Mouse (Mus musculus) WW6 (cell line): ENCODE data around the gene Tmem246.
A peak's percentile ranks its signal among the peaks of the same experiment; 100 is the strongest.

Experiments
- DNase-seq: peaks from one replicate; pipeline ENCODE4 v3.0.0-alpha.2; 2013; ENCODE audit warnings: low read depth, low spot score

Tmem246 gene

DNA sequence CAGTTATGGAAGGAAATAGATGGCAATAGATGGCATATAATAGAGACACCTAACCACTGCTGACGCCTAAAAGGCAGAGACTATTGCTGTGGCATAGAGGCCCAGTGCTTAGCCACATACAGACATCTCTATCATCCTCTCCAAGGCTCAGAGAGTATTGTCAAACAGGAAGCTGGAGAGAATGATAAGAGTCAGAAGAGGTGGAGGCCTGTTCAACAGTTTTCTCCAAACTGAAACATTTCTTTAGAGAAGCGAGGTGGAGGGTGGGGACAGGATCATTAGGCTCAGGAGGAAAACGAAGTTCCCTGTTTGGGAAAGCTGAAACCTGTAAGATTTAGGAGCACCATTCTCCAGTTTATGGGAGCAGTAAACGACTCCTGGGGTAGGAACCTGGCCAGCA, 16.4 kb downstream of the Tmem246 start:
- DNase-seq: no peak

DNA sequence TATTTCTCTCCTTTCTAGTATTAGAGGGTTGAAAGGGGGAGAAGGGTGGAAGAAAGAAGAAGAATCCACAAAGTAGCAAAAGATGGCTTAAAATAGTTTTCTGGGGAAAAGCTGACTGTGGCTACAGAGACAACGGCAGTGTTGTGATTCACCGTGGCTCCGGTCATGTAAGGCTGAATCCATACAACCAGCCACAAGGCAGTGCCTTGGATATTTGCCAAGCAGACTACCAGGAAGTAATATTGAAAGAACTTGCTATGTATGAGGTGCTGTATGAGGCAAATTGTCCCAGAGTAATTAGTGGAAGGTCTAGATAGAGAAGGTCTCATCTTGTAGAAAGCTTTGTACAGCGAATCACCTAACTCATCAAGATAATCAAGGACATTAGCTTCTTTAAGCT, 25.5 kb downstream of the Tmem246 start:
- DNase-seq: no peak

DNA sequence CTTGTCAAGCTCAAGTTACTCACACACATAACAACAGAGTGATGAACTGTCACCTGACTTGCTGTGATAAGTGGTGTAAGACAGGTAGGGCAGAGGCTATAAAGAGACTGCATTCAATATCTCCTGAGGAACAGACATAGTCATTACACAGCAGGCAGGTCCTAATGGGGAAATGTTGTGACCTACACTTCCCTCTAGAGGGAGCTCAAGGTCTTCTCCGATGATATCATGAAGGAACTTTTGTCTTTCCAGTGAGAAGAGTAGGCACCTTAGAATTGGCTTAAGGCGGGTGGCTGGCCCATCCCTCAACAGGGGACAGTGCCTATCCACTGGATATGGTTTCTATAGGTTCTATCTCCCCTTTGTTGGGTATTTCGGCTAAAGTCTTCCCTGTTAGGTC, 30.1 kb downstream of the Tmem246 start:
- peak; percentile 22 for DNase-seq

DNA sequence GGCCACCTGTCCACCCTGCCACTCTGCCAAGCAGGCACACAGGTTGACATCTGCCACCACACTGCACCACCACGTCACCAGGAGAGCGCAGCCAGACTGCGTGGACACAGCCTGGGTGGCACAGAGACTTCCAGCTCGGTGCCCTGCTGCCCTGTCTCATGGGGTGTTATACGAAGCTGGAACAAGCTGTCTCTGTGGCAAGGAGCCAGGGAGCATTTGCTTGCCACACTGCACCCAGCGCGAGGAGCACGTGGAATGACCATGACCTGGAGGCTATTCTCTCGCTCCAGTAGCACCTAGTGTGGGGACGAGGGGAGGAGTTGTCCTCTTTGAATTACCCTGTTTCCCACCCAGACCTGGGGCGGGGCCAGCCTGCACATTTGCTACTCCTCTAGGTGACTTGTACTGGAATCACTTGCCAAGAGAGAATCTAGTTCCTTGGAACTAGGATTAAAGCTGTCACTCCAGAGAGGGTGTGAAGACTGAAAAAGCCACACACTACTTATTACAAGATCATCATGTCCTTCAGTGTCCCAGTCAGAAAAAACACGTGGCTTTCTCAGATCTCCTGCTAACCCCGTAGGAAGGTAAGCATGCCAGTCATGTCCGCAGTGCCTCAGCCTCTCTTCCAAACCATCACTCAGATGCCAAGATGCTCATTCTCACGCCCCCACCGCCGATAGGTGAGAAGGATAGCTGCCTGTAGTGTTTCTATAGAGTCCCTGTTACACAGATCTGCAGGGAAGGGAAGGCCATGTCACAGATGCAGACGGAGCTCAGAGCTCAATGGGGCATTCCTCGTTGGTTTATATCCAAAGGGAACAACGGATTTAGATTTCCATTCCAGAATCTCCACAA, 37.5 kb downstream of the Tmem246 start:
- no peak for DNase-seq

DNA sequence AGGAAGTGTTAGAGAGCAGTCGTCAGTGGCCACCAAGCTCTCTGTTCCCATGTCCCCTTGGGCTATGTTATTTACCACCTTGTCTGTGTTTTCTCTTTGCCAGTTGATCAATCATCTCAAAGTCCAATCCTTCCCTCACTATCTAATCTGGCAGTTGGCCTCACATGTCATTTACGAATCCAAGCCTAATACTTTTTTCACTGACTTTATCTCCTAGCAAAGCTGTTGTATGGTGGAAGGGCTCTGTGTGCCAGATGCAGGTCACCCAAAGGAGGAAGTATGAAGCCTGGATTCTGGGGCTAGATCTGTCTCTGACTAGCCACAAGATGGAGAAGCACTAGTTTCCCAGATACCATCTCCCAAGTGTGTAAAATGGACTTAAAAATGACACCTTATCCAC, 39.5 kb downstream of the Tmem246 start:
- no peak for DNase-seq

DNA sequence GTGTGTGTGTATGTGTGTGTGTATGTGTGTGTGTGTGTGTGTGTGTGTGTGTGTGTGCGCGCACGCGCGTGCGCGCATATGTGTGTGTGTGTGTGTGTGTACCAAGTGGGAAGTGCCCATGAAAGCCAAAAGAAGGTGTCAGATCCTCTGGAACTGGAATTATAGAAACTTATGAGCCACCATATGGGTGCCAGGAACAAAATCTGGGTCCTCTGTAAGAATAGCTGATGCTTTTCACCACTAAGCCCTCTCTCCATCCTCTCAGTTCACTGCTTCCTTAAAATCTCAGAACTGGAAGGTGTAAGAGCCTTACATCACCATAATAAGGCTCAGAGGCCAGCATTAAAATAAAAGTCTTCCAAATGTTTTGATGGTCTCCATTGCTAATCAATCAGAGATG, 40.3 kb downstream of the Tmem246 start:
- no peak for DNase-seq

DNA sequence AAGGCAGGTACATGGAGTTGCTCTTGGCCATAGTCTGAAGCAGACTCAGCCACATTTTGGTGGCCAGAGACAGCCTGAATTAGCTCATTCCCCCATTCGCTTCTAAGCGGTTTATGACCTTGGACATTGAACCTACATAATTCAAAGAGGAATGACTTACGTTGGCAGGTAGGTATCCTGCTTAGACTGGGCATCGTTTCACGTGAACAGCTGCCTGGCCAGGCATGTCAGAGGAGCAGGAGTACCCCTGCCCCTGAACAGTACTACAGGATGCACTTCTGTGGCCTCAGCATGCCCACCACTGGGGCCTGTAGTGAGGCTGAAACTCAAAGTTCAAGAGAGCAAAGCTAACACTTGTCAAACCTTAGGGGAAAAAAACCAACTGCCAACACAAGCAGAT, 44.3 kb downstream of the Tmem246 start:
- DNase-seq: no peak

DNA sequence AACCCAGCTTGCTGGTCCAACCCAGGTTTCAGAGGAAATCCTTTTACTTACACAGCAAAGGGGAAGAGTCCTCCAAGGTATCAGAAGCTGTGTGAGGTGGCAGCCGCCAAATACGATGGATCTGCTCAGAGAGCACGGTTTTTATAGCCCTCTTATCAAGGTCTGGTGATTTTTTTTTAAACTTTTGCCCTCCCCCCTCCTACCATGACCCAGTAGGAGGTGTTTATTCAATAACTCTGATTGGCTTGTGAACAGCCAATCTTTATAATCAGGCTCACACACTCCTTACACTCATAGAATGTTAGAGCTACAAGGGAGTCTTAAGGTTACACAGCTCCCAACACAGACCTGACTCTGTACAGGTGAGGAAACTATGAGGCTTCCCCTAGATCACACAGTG, 48.3 kb downstream of the Tmem246 start, which contains the start of gene Aldob:
Aldob (minus strand) TSS at position 164 of the 400 bp plus-strand sequence.
- no peak for DNase-seq

DNA sequence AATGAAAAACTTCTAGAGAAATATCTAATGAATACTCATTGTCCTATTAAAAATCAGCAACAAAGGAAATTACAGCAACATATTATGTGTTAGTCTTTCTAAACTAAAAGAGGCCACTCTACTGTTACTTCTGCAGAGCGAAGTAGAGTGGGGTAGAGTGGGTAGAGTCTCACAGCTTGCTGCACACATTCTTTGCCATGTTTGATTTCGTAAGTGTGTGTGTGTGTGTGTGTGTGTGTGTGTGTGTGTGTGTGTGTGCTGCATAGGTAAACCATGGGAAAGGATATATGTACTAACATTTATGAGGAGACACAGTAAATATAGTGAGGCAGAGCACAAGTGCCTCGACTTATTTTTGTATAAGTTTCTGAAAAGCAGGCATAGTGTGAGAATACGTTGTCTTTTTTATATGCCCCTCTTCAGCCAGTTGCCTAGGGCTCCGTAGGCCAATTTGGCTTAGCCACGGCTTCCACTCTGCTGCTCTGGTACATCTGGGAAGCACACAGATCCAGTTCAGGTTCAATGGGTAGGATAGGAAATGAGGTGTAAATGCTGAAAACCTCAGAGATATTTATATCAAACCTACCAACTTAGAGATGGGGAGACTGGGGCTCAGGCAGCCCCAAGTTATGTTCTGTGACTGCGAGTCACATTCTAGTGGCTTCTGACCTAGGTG, 50.0 kb downstream of the Tmem246 start:
- DNase-seq: no peak

DNA sequence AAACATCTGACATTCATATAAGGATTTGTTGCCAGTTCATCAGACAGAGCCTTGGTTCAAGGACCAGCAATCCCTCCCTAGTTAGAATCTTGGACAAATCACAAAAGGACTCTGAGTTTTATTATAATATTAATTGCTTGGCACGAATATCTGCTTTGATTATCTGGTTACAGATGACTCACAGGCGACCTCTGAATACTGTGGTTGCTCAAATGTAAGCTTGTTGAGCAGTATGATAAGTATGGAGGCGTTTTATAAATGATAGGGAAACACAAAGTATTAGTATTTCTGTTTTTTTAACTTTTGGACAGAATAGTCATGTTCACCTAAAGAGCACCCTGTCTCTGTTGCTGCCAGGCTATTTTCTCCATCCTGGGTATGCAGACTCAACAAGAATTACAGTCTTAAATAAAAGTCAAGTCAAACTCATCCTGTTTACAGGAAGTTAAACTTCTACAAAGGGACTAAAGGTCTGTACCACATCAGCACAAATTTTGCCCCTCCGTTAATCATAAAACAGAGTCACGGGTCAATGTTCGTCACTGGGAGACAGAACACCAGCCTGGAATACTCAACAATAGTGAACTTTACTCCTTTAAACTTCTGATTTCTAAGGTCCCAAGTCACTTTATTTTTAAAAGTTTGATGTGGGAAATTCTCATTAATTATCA, 50.7 kb downstream of the Tmem246 start:
- DNase-seq: no peak

DNA sequence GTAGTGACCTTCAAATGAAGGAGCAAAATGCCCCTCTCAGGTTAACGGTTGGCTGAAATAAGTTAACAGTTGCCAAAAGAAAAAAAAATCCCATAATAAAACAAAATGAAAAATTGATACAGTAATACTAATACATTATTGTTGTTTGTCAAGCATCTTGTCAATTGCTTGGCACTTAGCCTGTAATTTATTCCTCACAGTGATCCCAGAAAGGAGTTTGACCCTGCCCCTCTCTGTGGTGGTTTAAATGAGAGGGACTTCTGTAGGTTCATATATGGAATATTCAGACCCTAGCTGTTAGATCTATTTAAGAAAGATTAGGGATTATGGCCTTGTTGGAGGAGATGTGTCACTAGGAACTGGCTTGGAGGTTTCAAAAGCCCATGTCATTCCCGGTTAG, 51.6 kb downstream of the Tmem246 start:
- DNase-seq: no peak

DNA sequence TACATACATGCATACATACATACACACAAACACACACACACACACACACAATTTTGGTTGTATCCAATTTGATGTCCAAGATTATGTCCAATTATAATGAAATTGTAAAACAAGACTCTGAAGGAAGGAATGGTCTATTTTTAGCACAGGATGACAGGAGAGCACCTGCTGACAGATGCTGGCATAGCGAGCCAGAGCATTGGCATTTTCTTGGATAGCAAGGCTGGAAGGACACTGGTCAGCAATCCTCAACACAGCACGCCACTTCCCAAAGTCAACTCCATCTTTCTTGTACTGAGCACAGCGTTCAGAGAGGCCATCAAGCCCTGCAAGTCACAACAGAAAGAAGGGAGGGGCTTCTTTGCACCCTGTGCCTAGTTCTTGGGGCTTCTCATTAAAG, 56.7 kb downstream of the Tmem246 start:
- no peak for DNase-seq

DNA sequence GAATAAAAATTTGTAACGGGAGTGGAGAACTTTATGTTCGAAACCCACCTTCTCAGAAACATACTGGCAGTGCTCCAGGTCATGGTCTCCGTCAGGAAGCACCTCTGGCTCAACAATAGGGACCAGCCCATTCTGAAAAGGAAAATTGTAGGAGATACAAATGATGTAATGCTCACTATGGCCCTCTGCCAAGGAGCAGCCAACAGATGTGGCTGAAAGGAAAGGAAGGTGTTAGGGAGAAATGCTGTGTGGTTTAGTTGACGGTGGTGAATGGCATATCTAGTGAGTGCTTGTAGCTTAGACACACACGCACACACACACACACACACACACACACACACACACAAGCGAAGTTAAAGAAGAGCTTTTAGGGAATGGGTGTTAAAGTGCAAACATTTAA, 58.0 kb downstream of the Tmem246 start:
- DNase-seq: no peak

DNA sequence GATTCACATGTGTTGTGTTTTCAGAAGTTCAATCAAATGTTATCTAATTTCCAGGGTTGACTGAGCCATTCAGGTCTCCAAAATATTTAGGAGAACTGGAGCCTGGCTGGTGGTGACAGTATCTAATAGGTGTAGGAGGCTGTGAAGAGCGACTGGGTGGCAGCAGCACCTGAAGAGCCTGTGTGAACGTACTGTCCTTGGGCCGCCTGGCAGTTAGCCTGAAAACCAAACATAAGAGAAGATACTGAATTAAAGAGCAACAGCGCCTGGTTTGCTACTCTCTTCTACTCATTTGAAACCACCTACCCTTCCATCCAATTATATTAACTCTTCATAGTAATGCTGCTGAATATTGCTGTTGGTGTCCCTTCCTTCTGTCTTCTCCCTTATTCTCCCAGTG, 61.0 kb downstream of the Tmem246 start:
- DNase-seq: no peak

DNA sequence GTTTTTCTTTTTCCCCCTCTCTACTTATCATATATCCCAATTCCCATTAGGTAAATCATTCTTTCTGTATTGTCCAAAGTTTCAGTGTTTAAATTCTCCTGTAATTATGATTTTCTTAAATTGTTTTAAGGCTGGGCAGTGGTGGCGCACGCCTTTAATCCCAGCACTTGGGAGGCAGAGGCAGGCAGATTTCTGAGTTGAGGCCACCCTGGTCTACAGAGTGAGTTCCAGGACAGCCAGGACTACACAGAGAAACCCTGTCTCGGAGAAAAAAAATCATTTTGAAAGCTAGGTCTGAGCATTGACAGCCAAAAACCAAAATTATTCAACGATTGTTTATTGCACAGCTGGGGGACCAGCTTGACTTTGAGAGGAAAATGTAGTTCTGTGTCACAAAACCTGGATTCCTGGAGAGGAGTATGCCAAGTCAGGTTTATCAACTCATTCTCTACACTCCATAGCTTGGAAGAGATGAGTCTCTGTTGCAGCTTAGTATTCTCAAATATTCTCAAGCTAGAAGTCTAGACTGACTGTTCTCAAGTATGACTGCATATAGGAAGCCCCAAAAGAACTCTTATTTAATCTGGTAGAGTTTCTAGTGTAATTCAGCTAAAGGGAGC, 61.9 kb downstream of the Tmem246 start:
- no peak for DNase-seq

DNA sequence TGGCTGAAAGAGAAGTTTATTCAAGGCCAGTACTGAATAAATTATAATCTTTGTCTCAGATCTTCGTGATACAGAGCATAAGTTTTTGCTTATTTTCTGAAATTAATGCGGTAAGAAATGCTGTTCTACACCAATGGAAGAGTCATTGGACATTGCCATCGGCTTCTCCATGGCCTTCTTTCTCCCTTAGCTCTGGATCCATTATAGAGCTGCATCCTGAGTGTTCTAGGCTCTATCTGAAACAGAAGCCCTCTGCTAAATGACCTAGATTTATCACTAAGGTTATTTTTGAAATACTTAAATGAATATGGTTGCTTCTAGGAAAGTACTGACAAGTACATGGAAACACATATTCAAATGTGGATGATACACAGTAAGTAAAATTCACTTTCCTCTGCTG, 62.6 kb downstream of the Tmem246 start:
- DNase-seq: no peak
